Mouse (Mus musculus) kidney, postnatal 36 days (tissue): ENCODE results near the gene Kcne3.
A peak's percentile ranks its signal among the peaks of the same experiment; 100 is the strongest.

Experiments used
- DNase-seq, 2 experiments: peaks; one replicate each; pipeline ENCODE4 v3.0.0; 2021 to 2022; ENCODE audit warnings: mixed read lengths in 2 of 2

Gene Kcne3

GRCm38 (mm10) chr7:100182388-100182787, 6.1 kb downstream of the Kcne3 start:
- DNase-seq: no peak

- peak; percentile 42 to 74 for DNase-seq
Observed at GRCm38 (mm10) chr7:100187601-100188000, 11.3 kb downstream of the Kcne3 start.

DNA sequence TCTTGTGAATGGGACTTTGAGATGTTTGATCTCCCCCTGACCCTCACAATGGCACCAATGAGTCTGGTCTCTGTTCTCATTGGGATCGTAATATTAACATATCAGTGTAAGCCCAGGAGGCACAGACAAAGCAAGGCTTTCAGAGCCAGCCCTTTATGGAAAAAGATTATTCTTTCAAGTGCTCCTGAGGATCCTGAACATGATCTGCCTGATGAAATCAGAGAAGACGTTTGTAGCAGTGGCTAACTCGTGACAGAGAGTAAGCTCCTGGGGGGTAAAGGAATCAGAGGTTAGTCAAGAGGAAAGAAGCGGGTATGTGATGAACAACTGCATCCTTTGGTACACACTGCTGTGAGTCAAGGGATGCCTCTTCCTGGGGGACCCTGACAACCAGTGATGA, 13.9 kb downstream of the Kcne3 start:
- no peak for DNase-seq

DNA sequence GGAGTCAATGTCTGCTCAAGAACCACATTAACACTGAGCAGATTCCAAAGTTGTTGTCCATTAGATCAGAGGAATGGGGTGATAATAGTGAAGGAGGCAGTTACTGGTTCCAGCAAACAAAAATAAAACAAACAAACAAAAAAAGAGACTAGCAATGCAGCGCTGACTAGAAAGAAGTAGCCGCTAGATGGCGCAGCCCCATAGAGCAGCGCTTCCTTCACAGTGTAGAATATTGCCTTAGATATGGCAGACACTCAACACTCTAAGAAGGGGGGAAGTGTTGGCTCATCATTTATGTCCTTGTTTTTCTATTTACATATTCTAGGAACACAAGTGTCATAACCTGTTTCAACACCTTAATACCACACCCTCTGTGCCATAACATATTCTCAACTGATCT, 14.5 kb downstream of the Kcne3 start:
- DNase-seq: peak; percentile 59 to 90

- DNase-seq: no peak
Observed at GRCm38 (mm10) chr7:100201191-100201590, 24.9 kb downstream of the Kcne3 start.

DNA sequence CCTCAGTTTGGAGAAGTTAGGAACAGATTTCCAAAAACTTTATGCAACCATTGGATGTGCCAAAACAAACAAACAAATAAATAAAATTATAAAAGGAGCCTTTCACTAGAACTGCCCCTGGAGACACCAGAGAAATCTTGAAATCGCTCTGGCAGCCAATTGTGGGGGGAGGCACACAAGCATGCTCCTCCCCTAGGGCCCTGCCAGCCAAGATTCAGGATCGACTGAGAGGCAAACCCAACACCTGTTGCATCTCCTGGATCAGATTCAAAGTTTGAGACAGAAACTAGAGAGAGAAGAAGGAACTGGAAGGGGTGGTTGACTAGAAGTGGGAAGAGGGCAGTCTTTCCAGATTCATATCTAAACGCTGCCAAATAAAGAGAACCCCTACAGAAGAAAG, 27.3 kb downstream of the Kcne3 start:
- no peak for DNase-seq

DNA sequence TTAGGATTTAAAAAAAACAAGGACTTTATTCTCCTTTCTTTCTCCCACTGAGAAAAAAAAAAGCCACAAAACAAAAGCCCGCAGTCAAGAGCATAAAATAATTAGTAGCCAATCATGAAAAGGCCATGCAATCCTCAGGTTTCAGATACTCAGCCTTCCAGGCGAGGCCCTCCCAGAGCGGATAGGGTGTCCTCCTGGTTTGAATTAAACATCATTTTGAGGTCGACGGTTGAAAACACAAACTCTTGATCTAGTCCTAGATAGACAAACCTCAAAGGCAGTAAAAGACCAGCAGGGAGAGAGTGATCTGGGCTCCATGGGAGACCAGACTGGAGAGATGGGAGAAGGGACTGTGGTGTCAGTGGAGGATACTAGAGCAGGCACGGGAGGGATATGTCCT, 28.6 kb downstream of the Kcne3 start:
- no peak for DNase-seq

DNA sequence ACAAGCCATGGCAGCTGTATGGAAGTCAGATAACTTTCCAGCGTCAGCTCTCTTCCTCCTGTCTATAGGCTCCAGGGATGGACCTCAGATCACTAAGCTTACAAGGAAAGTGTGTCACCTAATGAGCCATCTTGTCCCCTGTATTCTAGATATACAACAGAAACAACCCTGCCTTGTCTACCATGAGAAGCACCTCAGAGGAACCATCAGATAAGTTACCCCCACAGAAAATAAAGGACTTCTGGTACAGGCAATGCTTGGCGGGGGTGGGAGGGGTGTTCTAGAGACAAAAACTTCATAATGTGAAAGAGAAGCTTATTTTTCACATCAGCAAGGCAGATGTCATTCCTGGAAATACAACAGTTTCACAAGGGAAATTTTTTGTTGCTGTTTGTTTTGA, 29.8 kb downstream of the Kcne3 start:
- no peak for DNase-seq

DNA sequence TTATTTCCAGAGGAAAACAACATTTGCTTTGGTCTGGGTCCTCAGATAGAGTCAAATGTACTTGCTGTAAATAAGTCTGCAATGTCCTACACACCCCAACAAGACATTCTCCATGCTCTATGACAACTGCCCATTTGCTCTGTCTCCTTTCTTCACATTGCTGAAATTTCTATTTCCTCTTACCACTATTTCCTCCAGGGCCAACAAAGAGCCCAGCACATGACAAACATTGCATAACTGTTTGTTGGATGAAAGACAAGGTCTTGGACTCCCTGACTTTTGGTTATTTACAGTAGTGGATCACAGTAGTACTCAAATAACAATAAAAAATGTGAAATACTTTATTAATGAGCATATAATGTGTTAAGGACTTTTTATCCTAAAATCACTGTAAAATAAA, 31.6 kb downstream of the Kcne3 start:
- peak in 1 of 2 experiments; percentile 7 for DNase-seq

GRCm38 (mm10) chr7:100214310-100214709, 38.0 kb downstream of the Kcne3 start:
- no peak for DNase-seq

DNA sequence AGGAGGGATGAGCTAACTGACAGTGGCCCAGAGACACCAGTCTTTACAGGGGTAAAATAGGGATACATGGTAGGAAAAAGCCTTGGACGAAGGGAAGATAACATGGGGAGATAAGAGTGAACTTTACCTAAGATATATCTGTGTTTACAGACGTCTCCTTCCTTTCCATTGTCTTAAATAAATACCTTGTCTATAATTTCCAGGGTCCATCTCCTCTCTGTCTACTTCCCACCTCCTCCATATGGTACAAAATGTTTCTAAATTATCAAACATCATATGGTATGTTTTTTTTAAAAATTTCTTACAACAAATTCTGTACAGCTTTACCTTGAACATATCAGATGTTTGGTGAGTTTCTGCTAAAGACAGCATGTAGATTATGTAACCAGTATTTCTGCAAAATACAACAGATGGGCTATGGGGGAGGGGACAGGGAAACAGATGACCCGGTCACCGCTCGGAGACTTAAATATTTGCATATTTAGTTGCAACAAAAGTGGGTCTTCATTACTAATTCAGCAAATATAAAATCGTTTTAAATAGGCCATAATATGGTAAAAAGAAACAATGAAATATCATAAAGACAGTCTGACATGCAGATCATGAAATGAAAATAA, 38.9 kb downstream of the Kcne3 start:
- DNase-seq: no peak

DNA sequence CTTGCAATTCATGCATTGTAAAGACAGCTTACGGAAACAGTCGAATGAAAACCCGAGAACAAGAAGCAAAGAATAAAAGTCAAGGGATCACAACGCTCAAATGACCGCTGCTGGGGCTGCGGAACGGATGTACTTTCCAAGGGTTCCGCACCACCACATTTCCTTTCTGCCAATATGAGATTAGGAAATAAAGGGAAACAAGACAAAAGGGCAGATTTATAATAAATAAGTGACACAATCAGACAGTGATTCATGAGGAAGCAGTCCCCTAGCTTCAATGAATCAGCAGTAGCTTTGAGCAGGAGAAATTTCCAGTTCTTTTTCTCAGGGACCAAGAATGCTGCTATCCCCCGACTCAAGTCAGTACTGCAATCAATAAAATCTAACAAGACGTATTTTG, 39.7 kb downstream of the Kcne3 start:
- peak in 1 of 2 experiments; percentile 12 for DNase-seq

DNA sequence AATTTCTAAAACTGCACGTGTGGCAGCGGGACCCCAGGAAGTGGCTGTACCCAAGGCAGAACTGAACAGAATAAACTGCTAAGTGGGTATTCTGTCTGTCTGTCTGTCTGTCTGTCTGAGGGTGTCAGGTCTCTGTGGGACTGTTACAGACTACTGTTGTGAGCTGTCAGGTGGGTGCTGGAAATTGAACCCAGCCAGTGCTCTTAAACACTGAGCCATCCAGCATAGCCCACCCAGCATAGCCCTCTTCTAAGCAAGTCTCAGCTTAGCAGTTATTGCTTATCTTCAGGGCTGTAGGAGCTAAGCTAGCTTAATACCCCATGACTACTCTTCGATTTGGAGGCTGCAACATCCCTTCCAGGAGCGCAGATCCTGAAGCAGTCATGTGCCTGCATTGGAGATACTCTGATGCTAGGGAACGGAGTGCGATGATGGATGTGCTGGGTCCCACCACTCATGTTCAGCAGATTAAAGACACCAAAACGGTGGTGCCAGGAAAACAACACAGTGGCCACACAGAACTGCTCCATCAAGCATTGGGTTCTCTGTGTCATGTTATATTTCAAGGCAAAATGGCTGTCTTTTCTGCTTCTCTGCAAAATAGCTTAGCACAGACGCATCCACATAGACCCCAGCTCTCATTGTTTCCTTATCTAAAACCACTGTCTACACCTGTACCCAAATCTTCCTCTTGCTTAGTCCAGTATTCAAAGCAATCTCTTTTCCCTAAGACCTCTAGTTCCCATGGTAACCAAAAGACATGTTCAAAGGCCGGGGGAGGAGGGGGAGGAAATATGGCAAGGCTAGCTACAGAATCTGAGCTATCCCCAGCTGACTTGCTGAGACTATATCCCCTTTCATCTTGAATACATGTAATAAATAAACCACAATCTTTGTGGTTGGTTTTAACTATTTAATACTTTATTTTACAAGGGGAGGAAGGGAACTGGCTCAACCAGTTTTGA, 40.6 kb downstream of the Kcne3 start:
- DNase-seq: no peak

- peak; percentile 99 for DNase-seq
Observed at GRCm38 (mm10) chr7:100227158-100227875, 51.0 kb downstream of the Kcne3 start, which contains the start of gene Pgm2l1. Gene Pgm2l1 (plus strand): TSS chr7:100227394.

DNA sequence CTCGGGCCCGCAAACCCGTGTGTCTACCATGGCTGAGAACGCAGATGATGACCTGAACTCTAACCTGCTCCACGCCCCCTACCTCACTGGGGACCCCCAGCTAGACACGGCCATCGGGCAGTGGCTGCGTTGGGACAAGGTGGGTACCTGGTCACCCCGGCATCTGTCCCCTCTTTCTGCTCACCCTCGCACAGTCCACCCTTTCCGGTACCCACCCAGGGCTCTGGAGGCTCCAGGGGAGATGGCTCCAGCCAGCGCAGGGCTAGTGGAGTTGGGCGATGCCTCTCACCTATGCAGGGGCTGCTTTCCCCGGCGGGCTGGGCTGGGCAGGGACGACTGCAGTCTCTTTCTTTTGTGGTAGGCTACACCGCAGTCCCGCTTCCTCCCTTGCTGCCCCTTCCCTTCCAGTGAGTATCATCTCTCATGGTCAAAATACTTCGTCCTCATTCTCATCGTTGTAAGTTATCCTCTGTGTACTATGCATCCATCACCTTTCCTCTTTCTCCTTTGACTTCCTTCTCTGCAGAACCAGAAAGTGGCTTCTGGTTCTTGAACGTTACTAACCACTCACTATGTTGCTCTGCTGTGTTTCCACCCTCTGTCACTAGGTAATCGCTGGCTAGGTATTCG, 51.7 kb downstream of the Kcne3 start:
- DNase-seq: peak; percentile 6 to 36

- DNase-seq: no peak
Observed at GRCm38 (mm10) chr7:100228957-100229356, 52.7 kb downstream of the Kcne3 start.

- DNase-seq: no peak
Observed at GRCm38 (mm10) chr7:100230646-100231045, 54.3 kb downstream of the Kcne3 start.

GRCm38 (mm10) chr7:100231661-100232060, 55.4 kb downstream of the Kcne3 start:
- DNase-seq: no peak

- DNase-seq: no peak
Observed at GRCm38 (mm10) chr7:100233681-100234080, 57.4 kb downstream of the Kcne3 start.
